Mouse (Mus musculus) ovary, postnatal 36 days (tissue): ENCODE results near the gene Ccdc115.
A peak's percentile ranks its signal among the peaks of the same experiment; 100 is the strongest.

ENCODE experiments used
- DNase-seq: peaks from one replicate; pipeline ENCODE4 v3.0.0; 2022; ENCODE audit warnings: low spot score, mixed read lengths

Ccdc115 gene

DNA sequence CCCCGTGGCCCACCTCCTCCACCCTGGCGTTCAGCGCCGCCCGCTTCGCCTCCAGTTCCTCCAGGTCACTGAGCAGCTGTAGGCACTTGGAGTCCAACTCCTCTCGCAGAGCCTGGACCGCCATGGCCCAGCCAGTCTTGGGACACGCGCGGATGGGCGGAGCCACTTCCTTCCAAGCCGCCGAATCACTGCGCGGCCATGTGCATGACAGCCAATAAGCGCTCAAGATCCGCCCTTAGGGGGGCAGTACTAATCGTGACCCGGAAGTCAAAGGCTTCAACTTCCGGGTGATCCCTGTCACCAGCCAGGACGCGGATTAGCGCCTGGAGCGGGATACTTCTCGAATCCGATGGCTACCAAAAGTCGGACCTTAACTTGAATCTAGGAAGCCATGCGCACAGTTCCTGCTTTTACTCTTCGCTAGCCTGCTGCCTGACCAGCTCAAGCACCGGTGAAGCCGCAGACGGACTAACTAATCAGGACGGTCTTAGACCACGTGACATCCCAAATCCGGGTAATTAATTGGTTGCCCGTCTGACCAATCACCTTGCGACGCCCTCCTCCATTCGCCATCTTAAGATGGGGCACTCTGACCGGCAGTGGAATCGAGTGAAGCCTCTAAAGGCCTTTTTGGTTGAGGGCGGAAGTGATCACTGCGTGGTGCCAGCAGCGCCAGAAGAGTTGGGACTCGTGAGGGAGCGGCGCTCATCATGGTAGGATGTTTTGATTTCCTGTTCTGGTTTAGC, at the start of gene Ccdc115, which contains the start of gene Imp4:
Ccdc115 (minus strand) TSS at position 458 of the 746 bp plus-strand sequence.
Imp4 (plus strand) TSS at position 637 of the 746 bp plus-strand sequence.
- peak; percentile 91 for DNase-seq

DNA sequence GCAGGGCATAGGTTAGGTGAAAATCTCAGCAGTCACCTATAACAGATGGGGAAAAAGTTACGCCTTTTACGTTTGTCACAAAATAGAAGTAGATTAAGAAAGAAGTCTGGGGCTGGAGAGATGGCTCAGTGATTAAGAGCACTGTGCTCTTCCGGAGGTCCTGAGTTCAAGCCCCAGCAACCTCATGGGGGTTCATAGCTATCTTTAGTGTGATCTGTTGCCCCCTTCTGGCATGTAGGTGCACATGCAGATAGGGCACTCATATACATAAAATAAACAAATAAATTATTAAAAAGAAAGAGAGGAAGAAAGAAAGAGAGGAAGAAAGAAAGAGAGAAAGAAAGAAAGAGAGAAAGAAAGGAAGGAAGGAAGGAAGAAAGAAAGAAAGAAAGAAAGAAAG, 47.9 kb upstream of the Ccdc115 start:
- DNase-seq: no peak

DNA sequence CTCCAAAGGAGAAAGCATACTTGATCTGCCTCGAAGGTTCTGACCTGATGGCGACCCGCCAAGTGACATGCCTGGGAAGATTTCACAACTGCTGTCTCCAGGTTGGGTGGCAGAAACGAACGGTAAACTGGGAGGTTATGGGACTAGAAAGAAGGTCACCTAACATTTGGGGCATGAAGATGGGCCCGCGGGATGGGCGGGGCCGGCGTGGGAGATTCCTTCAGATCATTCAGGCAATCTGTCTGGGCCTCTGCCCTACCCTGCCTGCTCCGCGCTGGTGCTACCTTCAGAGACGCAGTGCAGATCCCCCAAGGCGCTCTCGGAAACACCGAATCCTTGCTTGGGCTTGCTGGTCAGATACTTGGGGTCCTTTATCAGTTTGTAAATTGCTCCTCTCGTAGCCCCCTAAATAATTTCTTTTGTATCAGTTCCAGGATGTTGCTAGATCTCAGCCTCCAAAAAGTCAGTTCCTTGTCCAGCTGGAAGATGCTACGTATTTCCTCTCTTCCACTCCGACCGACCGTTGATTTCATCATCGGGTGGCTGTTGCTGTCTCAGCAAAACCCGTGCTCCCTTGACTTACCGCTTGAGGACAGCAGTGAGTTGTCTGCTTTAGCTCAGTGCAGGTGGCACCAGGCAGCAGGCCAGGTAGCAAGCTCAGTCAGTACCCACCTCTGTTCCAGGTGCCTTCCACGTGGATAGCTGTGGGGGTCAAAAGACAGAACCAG, 46.2 kb upstream of the Ccdc115 start:
- DNase-seq: peak; percentile 36

DNA sequence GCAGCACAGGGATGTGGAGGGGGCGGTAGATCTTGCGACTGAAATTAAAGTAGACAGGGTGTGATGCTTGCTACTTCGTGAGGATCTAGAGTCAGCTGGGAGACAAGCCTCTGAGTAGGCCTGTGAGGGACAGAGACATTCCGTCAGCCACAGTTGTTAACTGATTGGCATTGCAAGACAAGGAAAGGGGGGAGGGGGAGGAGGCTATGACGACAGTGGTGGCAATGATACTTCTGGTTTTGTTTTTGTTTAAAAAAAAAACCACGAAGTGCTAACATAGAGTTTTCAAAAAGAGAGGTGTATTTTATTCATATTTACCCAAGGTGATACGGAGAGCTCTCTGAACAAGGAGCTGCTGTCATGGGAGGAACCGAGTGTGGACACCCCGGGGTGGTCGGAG, 45.0 kb upstream of the Ccdc115 start:
- DNase-seq: no peak

DNA sequence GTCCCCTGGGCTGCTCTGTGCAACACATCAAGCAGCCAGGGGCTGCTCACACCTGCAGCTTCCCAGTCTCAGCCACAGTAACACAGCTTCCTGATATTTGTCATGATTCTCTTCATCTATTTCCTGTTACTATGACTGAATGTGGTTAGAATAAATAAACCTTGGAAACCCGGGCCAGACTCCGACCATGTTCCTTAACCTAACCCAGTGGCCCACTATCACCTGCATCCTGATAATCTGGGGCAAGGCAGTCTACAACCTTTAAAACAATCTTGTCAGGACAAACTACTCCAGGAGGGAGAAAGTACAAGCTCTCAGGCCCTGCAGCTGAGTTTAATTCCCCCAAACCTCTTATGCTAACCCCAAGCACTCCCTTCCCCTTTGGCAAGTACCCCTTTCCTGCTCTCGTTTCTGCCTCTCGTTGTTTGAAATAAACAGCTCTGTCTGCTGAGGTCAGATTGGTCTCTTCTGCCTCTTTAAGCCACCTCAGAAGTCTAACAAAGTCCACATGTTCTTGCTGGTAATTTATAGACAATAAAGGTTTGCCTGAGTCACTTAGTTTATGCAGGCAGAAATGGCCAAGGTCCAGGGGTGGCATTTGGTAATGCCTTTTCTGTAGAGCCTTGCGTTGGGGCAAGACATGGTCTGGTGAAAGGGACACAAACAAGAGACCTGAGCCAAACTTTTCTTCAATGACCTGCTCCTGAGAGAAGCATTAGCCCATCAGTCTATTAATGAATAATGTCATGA, 42.6 kb upstream of the Ccdc115 start:
- DNase-seq: no peak

DNA sequence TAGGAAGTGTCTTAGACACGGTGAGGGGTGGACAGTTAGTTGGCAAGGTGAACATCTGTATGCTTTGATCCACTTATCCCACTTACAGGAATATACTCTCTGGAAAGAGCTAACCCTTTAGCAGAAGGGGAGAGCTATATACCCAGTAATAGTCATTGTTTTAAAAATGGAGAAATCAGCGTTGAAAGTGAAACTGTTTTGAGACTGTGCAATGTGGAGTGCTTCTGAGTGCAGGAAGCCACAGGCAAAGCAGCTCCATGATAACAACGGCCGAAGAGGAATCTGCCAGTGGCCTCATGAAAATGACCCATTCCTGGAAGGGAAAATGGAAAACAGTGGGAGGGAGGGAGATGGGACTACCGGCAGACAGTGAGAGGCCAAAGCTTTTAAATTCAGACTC, 41.3 kb upstream of the Ccdc115 start:
- DNase-seq: no peak

DNA sequence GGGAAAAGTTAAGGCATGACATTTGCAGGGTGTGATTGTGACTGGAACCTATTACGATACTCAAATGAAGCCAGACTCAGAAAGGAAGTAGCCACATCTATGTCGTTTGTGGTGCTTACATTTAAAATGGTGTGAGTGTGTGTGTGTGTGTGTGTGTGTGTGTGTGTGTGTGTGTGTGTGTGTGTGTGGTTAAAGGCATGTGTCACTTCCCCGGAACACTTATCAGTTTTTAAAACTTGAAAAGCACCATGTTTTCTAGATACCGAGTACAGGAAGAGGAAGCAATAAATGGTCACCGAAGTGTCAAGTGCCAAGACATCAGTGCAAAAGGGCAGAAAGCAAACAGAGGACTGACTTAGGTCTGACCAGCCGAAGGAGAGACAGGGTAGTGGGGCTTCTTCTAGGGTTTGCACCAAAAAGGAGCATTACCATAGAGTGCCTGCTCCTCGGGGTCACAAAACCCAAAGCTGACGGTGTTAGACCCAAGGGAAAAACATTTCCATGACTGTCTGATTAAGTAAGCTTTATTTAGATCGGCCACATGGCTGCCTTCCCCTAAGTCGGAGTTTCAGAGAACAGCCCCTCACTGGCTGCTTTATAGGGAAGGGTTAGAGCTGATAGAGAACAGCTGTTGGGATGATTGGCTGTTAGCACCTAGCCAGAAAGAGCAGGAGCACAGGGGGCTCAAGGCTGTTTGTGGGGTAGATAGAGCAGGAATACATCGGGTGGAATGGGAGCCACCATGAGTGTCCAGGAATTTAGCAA, 39.6 kb upstream of the Ccdc115 start:
- DNase-seq: no peak

DNA sequence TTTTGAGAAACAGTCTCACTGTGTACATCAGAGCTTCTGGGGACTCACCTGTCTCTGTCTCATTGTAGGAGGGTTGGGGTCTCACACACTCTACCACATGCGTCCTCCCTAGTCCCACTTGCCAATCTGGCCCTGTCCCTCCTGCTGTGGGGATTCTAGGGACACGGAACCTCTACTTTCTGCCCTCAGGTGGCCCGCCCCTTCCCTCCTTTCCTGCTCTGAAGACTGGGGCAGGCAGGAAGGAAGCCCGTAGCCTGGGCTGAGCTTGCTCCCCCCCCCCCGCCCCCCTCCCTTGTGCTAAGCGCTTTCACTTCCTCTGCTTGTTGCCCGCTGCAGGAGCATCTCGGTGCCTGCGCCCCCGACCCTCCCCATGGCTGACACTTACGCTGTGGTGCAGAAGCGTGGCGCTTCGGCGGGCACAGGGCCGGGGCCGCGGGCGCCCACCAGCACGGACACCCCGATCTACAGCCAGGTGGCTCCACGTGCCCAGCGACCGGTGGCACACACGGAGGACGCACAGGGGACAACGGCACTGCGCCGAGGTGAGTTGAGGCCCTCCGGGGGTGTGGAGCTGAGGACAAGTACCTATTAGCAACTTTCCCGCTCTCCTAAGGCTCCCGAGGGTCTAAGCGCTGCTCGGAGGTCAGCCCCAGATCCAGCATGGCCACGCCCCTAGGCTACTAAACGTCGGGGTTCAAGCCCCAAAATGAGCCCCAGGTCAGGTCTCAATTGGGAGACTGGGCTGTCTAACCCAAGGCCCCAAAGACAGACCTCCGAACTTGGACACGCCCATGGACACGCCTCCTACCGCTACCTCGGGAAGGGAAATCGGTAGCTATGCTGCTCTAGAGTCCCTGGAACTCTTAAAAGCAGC, 33.2 kb upstream of the Ccdc115 start:
- DNase-seq: peak; percentile 35

DNA sequence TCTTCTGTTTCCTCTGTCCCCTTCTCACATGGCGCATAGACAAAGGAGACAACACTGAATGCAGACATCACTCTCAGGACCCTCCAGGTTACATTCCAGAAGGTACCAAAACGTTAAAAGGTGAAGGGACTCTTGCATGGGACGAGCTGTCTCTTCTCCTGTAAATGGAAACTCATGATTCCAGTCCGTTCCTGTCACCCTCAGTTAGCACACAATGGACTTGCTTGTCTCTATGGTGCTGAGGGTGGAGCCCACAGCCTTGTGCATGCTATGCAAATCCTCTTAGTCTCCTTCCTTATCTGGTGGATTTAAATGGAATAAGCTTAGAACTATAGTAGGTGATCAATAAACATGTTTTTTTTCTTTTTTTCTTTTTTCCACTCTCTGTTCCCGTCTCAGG, 30.3 kb upstream of the Ccdc115 start:
- no peak for DNase-seq

DNA sequence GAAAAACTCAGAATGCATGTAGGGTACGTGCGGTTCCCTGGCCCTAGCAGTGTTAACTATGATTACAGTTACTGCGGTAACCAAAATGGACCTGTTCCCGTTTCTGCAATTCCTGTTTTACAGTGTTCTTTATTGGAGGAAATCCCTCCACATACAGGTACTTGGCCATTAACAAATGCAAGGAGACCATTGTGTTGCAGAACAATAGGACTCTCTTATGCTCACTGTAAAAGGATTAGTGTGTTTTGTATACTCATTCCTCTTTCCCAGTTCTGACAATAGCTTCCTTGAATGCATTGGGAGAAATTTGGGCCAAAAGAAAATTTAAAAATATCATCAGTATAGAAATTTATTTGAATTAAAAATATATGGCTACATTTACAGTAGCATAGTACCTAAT, 29.0 kb upstream of the Ccdc115 start:
- no peak for DNase-seq

DNA sequence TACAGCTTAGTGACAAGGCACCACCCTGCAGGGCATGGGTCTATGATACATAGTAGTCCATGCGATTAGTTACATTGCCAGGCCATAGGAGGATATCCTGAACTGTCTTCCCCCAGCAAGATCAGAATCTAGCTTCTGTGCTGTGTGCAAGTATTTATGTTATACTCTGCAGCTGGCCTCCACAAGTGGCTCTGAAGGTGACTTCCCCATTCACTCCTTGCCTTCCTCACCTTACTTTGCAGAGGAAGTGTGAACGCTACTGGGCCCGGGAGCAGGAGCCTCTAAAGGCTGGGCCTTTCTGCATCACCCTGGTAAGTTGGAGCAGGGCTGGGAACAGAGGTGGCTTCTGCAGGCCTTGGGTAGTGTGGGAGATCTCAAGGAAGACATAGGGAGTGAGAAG, 28.6 kb upstream of the Ccdc115 start:
- DNase-seq: no peak

DNA sequence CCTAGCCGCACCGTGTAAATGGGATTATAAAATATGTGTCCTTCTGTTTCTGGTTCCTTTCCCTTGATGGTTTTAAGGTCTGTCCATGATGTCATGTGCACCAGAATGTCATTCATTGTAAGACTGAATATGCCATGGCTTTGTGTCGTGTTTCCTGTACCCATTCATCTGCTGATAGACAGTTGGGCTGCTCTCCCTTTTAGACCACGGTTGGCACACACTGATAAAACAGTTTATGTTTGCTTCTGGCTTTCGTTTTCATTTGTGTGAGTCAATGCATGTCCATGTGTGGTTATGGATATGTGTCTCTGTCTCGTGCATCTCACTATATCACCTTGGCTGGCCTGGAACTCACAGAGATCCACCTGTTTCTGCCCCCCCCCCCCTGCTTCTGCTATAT, 26.0 kb upstream of the Ccdc115 start:
- DNase-seq: no peak

DNA sequence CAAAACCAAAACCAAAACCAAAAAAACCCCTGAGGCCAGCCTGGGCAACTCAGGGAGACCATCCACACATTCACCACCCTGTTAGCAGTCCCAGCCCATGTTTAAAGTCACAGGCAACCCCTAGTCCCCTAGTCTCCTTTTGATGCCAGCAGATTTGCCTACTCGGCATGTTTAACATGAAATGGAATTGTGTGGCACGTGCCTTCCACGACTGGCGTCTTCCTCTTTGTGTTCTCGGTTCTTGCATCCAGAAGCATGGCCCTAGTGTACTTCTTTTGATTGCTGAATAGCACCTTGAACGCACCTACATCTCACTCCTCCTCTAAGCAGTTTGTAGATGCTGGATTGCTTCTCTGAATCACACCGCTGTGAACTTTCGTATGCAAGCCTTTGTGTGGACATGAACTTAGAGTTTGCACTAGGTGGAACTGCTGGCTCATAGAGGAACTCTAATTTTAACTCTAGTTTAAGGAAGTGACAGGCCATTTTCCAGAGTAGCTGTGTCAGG, 24.9 kb upstream of the Ccdc115 start:
- DNase-seq: no peak

DNA sequence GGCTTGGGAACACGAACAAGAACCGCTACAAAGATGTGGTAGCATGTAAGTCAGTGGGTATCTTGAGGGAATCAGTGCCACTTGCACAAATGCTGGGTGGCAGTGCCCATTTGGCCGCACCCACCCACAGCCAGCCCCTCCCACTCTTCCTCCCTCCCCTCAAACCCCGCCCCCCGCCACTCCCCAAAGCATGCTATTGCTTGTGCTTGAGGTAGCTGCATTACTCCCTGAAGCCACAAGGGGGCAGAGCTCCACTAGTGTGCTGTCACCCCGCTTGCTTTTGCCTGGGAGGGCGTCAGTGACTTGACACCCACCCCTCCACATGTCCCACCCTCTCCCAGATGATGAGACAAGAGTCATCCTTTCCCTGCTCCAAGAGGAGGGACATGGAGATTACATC, 23.3 kb upstream of the Ccdc115 start:
- DNase-seq: peak; percentile 52

DNA sequence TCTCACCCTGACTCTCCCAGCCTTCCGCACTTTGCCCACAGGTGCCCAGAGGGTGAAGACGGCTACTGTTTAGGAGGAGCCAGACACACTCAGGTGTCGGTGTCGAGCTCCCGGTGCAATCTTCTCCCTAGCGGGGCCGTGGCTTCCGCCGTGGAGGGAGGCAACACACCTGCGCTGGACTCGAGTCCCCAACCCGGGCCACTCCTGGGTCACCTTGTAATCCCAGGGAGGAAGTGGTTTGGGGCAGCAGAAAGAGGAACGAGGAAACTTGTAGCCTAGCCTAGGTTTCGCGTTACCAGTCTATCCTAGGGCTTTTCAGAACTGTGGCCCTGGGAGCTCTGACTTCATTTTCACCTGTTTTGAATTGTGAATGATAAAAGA, 20.6 kb upstream of the Ccdc115 start:
- no peak for DNase-seq

DNA sequence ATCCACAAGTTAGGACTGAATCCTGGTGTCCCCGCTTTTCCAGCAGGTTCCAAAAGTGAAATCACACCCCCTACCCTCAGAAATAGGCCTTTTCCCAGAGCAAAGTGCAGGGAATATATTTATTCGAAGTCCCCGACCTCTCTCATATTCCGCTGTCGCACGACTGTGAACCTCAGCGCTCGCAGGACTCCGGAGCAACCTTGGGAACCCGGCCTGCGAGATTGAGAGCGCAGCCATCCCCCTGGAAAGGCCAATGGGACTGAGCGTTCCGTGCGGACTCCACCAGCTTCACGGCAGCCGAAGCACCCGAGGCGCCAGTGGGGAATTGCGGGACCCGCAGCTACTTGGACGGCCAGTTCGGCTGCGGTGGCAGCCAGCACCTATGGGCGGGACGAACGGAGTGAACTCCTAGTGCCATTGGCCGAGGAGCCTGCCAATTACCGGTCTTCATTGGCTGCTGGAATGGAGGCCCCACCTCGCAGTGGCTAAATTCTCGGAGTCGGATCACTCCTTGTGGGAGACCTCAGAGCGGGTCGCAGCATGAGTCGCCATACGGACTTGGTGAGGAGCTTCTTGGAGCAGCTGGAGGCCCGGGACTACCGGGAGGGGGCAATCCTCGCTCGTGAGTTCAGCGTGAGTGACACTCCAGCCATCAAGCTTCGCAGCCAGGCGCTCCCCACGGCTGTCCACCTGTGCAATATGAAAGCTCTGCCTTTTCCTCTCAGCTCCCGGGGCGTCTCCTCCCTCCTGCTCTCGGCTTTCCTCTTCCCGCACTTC, 20.0 kb upstream of the Ccdc115 start, which contains the start of gene Ptpn18:
Ptpn18 (plus strand) TSS at position 479 of the 777 bp plus-strand sequence.
- peak; percentile 89 for DNase-seq

DNA sequence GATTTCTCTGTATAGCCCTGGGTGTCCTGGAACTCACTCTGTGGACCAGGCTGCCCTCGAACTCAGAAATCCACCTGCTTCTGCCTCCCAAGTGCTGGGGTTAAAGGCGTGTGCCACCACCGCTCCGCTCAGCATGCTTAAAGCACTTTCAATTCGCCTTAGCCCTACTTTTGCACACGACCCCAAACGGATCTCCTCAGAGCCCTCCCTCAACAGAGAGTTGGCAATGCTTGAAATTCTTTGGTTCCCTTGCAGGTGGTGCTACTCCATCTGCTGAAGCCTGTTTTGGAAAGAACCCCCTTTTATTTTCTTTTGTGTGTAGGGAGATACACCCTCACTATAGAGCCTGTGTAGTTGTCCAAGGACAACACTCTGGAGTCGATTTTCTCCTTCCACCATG, 19.0 kb upstream of the Ccdc115 start:
- no peak for DNase-seq

DNA sequence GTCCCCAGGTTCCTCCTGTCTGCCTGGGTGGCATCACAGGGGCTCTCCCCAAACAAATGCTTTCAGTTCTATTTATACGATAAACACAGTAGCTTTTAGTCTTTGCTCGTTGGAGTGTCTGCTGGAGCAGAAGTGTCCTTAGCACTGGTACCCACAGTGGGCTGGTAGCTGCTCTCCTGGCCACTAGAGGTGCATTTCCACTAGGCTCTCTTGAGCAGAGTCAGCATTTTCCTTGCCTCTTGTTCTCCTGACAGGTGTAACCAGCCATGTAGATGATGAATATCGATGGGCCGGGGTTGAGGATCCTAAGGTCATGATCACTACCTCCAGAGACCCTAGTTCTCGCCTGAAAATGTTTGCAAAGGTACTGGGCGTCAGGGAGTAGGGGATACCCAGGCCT, 3.7 kb upstream of the Ccdc115 start:
- DNase-seq: no peak

DNA sequence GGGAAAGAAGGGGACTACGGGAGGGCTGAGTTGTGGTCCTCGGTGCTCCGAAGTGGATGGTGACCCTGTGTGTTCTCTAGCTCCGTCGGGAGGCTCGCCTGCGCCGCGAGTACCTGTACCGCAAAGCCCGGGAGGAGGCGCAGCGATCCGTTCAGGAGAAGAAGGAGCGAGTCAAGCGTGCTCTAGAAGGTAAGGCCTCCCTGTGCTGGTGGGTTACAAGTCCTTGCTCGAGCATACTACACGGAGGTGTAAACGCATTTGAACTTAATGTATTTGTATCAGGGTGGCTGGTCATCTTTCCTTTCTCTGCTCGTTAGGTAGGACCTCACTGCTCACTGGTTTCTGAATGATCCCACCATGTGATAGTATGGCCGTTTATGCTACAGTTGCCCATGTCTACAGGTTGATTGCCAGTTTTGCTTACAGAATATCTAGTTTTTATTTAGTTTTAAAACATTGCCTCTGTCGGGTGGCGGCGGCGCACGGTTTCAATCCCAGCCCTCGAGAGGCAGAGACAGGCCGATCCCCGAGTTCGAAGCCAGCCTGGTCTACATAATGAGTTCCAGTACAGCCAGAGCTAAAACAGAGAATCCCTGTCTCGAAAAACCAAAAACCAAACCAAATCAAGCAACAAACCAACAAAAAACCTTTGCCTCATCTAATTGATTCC, 624 bp upstream of the Ccdc115 start:
- no peak for DNase-seq
